Mouse (Mus musculus) kidney, postnatal 4 days (tissue): ENCODE measurements at regions not wholly inside any gene's neighbourhood (a gene's known extent, or its start where the extent isn't known, plus 50 kb on each side); places are given as distances from the start of the nearest gene placed in this dataset.

Experiments
- DNase-seq, 2 experiments: peaks; one replicate each; pipeline ENCODE4 v3.0.0; 2021; ENCODE audit warnings: mixed read lengths in 2 of 2

DNA sequence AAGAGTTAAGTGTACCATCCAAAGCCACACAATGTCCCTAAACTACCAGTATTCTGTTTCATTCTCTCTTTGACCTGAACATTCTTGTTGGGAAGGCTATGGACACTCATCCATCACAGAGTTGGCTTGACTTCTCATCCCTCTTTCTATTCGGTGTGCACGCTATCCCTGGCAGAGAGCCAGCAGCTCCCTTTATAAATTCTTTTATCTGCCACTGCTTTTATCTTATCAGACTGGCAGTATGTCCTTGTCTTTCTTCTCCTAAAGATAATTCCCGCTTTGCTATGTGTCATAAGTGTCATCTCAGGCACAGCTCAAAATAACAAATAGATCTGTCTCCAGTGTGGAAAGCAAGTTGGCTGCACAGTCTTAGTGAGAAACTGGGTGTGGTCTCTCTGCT lies 106.6 kb upstream of the Lipc start:
- DNase-seq, result no peak

DNA sequence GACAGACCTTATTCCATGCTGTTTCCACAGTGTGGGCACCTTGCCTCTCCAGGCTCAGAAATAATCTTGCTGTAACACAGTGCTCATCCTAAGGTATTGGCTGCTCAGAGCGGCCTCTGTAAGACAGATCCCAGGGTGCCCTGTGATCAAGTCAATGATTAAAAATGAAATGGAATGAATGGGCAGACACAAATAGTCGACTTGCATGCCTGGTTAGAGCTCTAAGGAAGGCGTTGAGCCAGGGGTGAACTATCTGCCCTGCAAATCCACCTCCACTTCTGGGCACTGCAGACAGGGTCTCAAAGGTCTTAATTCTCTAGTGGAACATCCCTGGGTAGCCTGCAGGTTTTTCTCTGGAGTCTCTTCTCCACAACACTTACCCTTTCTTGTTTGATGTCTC lies 104.8 kb upstream of the Lipc start:
- DNase-seq, result peak in 1 of 2 experiments; percentile 29

DNA sequence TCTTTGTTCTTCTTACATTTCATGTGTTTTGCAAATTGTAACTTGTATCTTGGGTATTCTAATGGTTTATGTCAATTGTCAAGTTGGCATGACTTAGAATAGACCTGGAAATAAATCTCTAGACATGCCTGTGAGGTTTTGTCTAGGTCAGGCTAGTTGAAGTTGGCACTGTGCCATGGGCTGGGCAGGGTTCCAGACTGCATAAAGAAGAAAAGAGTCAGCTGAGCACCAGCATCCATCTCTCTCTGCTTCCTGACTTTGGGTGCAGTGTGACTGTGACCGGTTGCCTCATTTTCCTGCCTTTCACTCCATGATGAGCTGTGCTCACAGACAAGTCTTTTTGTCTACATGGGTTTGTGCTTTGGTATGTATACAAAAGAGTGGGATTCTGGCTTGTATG lies 91.9 kb upstream of the Lipc start:
- DNase-seq, result peak; percentile 77 to 83

DNA sequence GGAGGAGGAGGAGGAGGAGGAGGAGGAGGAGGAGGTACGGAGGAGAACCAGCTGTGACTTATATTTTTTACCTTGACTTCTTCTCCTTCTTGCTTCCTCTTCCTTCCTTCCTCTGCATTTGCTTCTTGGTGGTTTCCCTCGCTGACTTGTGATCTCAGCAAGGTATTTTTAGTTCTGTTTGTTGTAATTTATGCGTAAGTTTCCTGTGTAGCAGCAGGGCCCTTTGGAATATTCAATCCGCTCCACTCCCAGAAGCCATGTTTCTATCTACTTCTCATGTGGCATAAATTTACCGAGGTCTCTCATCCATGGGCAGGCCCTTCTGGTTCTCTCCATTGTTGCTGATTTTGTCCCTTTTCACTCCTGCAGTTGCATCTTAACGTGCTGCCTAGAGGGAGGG lies 83.3 kb upstream of the Lipc start:
- no peak for DNase-seq

DNA sequence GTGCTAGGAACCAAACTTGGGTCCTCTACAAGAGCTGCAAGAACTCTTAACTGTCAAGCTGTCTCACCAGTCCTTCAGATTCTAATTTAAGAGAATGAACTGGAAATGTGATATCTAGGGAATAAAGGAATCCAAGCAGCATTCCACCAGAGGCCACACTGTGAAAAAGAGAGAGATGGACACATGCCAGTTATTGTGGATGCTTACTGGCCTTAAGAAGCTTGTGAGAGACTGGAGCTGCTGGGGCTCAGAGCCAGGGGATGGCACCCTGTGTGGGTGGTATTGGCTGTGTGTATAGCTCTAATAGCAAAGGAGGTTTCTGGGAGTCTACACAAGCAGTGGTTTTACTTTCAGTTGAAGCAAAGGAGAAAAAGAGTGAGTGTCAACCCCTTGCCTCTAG lies 80.1 kb upstream of the Lipc start:
- no peak for DNase-seq

DNA sequence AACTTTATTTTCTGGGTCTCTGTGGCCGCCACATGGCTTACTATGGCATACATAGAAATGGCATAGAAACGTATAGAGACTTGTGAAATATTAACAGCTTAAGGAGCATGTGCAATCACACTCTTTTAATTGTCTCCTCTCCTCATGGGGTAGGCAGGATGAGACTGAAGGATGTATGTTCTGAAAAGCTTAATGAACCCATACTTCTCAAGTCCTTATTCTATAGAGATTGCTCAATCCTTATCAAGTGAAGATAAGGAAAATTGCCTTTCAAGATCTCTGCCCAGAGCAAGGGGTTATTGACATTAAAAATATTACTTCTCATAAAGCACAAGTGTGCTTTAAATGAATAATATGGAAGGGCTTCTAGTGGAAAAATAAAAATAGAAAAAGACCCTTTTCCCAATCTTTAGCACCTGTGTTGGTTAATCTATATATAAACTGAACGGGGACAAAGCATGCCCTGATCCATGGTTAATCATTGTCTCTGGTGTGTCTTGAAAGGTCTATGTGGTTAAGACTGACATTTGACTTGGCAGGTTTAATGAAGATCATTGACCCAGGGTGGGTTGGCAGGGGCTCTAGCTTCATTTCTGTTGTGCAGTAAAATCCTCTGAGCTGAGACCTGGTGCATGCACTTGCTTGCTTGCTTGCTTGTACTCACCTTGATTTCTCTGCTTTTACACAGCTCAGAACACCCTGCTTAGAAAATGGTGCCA lies 78.3 kb upstream of the Lipc start:
- DNase-seq, result peak in 1 of 2 experiments; percentile 23

DNA sequence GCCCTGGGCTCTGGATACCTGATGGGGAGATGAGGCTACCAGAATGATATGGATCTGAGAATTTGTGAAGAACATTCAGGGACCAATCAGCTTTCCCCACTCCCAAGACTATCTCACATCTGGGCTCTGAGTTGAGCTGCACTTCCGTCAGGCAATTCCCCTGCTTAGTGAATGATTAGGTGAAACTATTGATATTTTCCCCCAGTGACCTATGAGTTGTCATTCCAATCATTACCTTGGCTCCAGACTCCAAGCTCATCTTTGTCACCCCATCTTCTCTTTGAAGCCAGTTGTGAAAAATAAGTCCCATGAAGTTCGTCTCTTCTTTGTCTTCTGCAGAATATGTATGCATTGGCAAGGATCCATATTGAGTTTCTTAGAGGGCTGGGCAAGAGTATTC lies 76.1 kb upstream of the Lipc start:
- DNase-seq, result no peak

DNA sequence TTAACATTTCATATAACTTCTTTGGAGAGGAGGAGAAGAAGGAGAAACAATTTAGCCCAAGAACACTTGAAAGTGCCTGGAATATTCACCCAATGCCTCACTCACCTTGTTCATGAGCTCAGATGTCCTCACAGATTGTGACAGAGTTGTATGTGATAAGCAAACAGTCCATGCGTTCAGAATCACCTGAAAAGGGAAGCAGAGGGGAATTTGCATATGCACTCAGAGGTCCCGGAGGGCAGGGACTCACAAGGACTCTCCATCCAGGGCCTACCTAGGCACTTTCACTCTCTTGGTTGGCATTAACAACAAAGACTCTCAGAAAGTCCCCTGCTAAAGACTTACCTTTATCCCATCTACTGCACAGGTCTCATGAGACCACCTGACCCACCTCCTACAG lies 75.6 kb upstream of the Lipc start:
- no peak for DNase-seq

DNA sequence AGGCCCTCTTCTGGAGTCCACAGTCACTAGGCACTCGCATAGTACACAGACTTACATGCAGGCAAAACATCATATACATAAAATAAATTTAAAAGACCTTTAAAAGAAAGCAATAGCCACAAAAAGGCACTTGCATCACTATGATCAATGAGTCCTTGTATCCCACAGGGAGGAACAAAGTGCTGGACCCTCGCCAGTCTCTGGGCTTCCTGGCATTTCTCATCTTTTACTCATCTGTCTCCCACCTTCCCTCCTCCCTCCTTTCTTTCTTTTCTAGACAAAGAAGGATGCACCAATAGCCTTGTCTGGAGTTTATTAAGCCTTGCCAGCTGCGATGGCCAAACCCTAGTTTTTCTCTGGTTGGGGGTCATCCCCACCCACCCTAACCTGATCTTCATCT lies 73.2 kb upstream of the Lipc start:
- no peak for DNase-seq

DNA sequence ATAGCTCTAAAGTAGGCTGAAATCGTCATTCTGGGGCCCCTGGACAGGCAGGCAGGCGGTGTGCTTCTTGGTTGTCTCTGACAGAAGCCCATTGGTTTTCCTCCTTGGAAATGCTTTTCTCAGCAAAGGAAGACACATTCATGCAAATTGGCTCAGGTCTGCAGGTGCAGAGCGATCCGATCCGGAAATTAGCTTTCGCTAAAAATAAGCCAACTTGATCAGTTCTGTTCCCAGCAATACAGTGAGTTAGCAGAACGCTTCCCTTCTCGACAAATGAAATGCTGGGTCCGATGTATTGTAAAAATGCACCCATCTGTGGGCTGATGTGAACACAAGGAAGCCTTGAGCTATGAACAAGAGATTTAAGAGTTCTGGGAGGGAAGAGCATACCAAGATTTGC lies 66.2 kb upstream of the Lipc start:
- no peak for DNase-seq

DNA sequence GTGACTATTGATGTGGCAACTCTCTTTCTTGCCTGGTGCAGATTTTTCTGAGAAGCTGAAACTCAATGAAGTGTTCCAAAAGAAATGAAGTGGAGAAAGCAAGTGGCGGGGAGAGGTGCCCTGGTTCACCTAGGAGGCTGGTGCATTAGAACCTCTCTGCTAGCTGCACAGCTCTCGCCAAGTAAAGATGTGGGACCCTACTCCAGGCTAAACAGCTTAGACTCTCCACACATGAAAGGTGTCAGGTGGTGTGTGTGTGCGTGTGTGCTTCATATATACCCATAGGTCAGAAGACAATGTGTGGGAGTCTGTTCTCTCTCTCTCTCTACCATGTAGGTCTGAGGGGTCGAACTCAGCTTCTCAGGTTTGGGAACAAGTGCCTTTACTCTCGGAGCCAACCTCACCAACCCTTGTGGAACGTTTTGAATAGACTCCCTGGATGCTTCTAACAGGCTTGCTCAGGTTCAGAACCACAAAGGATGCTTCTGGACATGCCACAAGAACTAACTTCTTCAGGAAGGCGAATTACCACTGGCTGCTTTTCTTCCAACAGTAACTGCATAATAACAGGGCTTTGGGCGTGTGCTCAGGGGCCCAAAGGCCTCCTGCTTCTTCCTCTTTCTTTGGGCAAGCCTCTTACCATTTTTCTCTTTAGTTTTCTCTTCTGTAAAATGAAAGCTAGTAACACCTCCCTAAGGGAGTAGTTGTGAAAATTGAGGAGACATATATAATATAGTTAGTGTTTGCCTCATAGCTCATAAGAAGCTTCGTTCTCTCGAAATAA lies 65.6 kb upstream of the Lipc start:
- no peak for DNase-seq

DNA sequence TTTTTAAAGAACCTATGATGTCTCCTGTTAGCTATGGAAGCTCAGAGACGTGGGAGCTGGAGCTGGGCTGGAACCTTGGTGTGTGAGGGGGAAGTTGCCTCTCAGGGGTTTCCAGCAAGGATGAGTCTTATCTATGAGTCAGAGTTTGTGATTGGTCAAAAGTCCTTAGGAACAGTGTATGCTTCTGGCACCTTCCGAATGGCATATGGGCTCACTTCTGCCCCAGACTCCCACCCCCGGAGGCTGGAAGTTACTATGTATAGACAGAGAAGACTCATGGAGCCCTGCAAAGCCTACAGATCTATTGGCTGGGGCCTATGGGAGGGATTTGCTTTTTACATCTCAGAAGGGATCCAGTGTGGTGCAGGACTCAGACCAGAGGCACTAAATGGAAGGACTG lies 63.9 kb upstream of the Lipc start:
- no peak for DNase-seq

DNA sequence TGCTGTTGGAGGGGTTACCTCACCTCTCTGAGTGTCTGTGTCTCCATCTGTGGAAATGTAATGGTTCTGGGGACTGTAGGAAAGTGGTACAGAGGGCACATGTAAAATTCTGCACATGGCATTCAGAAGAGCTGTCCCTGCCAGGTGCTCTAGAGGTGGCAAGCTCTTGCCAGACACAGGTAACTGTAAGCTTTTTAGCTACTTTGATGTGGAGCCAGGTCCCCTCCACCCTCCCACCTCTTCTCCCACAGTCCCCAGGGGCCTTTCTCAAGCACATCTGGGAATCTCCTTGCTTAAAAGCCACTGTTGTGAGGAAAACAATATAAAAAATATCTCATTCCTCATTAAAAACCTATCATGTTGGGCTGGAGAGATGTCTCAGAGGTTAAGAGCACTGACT lies 63.4 kb upstream of the Lipc start:
- DNase-seq, result no peak

DNA sequence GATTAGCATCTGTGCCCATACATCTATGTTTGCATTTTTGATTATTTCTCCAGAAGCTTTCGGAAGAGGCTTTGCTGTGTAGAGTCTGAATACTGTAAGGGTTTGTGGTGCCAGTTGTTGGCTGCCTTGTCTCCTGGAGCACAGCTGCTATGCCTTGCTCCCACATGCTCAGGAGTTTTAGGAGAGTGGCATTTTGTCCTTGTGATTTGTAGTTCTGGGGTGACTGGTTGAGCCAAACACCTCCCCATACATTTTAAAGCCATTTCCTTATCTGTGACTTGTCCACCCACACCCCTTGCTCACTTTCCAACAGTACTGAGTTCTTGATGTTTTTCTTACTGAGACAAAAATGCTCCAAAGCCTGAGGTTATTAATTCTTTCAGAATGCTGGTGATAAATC lies 60.4 kb upstream of the Lipc start:
- DNase-seq, result no peak

DNA sequence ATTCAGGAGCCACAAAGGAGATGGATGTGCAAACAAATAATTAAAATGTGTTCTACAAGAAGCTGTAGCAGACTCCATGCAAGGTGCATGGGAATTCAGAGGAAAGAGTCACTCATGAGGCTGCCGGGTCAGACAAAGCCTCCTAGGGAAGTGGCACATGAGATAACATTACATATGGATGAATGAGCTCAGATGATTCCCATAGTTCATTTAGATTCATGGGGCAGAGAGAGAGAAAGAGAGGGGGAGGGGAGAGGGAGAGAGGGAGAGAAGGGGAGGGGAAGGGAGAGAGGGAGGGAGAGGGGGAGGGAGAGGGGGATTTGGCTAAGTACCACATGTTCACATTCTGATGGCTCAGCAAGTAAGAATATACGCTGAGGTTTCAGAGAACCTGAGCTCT lies 52.6 kb upstream of the Lipc start:
- no peak for DNase-seq
